Mouse (Mus musculus): ENCODE measurements at regions not wholly inside any gene's neighbourhood (a gene's known extent, or its start where the extent isn't known, plus 50 kb on each side); places are given as distances from the start of the nearest gene placed in this dataset.
A peak's percentile ranks its signal among the peaks of the same experiment; 100 is the strongest.

DNA sequence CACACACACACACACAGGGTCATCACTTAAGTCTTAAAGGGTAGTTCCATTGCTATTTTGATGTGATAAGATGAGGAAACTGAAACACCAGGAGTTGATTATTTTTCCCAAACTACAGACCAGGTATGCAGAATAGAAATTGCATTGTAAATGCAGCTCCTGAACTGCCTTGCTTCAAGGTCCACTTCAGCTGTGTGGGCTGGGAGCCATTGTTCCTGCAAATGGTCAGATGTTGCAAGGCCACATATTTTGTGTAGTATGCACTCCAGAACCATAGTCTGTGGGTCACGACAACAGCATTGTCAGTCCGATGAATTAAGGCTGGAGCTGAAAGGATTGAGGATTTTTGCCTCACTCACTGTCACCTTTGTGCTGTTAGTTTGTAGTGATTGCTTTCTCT, 592.4 kb upstream of the Tenm4 start:
- Histone ChIP-seq H3K27me3 (replicated peaks) (no peaks in the 10 kb centered on the region), H3K27ac (replicated peaks) (no peak overlapping the region), H3K36me3 (no peaks in the 10 kb centered on the region), H3K4me2 (no peak overlapping the region), H3K9me3 (replicated peaks) (no peaks in the 10 kb centered on the region), H3K4me3 (replicated peaks) (no peak overlapping the region), H3K4me1 (no peaks in the 10 kb centered on the region), H3K9ac (replicated peaks) (no peak overlapping the region)
- no peak for ATAC-seq (ENCODE audit: low FRiP score)
- 95% methylated on average over 2 of the region's 2 CpGs for WGBS

DNA sequence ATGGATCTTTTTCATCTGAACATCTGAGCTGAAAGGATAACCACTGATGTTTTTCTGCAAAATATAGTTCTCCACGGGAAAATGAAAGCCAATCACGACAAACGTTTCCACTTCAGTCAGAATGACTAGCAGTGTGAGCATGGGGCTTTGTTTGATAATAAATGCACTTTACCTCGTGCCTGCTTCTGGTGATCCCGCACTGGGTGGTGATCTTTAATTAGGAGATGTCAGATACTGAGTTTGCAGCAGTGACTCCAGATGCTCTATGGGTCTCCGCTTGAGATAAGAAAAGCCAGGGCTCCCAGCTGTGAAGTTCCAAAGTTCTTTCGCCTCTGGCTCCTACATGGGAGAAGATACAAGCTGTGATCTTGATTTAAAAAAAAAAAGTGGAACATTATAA, 589.7 kb upstream of the Tenm4 start:
- no peak overlapping the region for H3K27ac ChIP-seq (replicated peaks)
- no peaks in the 10 kb centered on the region for H3K4me1 ChIP-seq
- no peak overlapping the region for H3K4me3 ChIP-seq (replicated peaks)
- no peak for ATAC-seq (ENCODE audit: low FRiP score)
- no peaks in the 10 kb centered on the region for H3K27me3 ChIP-seq (replicated peaks)
- WGBS = 63% methylated on average over 7 of the region's 7 CpGs
- H3K4me2 ChIP-seq = no peak overlapping the region
- H3K9me3 ChIP-seq (replicated peaks) = no peaks in the 10 kb centered on the region
- H3K36me3 ChIP-seq = no peaks in the 10 kb centered on the region
- H3K9ac ChIP-seq (replicated peaks) = no peak overlapping the region

DNA sequence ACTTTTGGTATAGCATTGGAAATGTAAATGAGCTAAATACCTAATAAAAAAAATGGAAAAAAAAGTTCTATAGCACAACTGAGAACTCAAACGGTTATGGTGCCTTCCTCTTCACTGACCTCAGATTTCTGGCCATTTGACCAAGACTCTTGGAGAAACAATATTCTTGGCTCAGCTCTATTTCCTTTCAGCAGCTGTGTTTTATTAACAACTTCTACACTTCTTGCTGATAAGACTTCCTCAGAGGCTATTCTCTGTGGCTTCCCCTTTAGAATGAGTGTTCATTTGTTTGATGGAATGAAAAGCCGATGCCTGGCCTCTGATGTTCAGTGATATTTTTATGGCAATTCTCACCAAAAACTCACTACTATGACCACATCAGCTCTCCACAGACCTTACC, 572.7 kb upstream of the Tenm4 start:
- Histone ChIP-seq H3K36me3 (no peaks in the 10 kb centered on the region), H3K4me3 (replicated peaks) (no peak overlapping the region), H3K27me3 (replicated peaks) (no peaks in the 10 kb centered on the region), H3K4me2 (no peak overlapping the region), H3K9ac (replicated peaks) (no peak overlapping the region), H3K4me1 (no peaks in the 10 kb centered on the region), H3K27ac (replicated peaks) (no peak overlapping the region), H3K9me3 (replicated peaks) (no peaks in the 10 kb centered on the region)
- 88% methylated on average over 2 of the region's 2 CpGs for WGBS
- ATAC-seq (ENCODE audit: low FRiP score) = no peak

DNA sequence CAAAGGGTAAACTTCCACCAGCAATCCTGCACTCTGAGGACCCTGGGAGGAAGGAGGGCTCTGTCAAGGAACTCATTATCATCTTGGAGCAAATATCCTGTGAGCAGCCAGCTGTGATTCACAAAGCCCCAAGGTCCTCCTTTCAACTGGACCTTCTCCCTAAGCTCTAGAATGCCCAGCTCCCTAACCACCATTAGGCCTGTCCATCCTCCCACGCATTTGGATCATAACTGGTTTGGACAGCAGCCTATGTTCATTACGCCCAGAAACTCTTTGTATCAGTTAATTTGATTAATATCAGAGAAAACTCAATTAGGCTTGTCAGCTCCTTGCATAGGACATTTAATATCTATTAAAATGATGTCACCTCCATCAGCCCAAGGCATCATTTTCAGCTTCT, 557.3 kb upstream of the Tenm4 start:
- Histone ChIP-seq H3K27ac (replicated peaks) (no peak overlapping the region), H3K9me3 (replicated peaks) (no peaks in the 10 kb centered on the region), H3K4me2 (no peak overlapping the region), H3K4me3 (replicated peaks) (no peak overlapping the region), H3K4me1 (no peaks in the 10 kb centered on the region), H3K36me3 (no peaks in the 10 kb centered on the region), H3K9ac (replicated peaks) (no peak overlapping the region), H3K27me3 (replicated peaks) (no peaks in the 10 kb centered on the region)
- ATAC-seq (ENCODE audit: low FRiP score) = no peak
- 89% methylated on average over 2 of the region's 2 CpGs for WGBS

DNA sequence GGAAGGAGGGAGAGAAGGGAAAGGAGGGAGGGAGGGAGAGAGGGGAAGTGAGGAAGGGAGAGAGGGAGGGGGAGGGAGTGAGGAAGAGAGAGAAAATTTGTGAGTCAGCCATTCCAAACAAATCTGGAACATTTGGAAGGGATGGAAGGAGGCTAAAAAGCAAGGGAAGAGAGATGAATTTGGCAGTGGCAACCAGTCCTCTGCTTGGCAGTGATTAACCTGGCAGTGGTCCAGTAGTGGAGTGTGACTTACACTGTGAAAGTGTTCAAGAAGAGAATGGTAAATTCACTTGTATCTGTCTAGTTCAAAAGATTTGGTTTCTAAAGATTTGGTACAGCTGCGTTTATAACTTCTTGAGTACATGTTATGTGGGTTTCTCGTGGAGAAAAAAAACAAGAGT, 553.7 kb upstream of the Tenm4 start:
- H3K4me3 ChIP-seq (replicated peaks) = no peak overlapping the region
- no peak for ATAC-seq (ENCODE audit: low FRiP score)

DNA sequence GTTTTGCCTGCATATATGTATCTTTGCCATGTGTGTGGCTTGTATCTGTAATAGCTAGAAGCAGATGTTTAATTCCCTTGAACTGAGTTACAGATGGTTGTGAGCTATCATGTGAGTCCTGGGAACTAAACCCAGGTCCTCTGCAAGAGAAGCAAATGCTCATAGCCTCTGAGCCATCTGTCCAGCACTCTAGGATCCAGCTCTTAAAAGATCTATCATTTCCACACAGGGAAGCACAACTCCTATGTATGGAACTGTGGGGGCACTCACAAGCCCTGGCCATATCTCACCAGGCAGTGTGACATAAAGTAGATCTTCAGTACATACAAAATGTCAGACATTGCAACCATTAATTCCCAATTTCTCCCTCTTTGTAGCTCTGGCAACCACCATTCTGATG, 552.9 kb upstream of the Tenm4 start:
- Histone ChIP-seq H3K36me3 (no peaks in the 10 kb centered on the region), H3K27ac (replicated peaks) (no peak overlapping the region), H3K4me1 (no peaks in the 10 kb centered on the region), H3K4me3 (replicated peaks) (no peak overlapping the region), H3K4me2 (no peak overlapping the region), H3K27me3 (replicated peaks) (no peaks in the 10 kb centered on the region), H3K9ac (replicated peaks) (no peak overlapping the region), H3K9me3 (replicated peaks) (no peaks in the 10 kb centered on the region)
- ATAC-seq (ENCODE audit: low FRiP score) = no peak

More for the DNA sequence above, 553.7 kb upstream of the Tenm4 start:
- H3K27ac ChIP-seq (replicated peaks) = no peak overlapping the region
- H3K27me3 ChIP-seq (replicated peaks) = no peaks in the 10 kb centered on the region
- H3K9ac ChIP-seq (replicated peaks) = no peak overlapping the region
- no peaks in the 10 kb centered on the region for H3K4me1 ChIP-seq
- H3K4me2 ChIP-seq = no peak overlapping the region
- no peaks in the 10 kb centered on the region for H3K9me3 ChIP-seq (replicated peaks)
- WGBS = 74% methylated on average over 2 of the region's 2 CpGs
- no peaks in the 10 kb centered on the region for H3K36me3 ChIP-seq

DNA sequence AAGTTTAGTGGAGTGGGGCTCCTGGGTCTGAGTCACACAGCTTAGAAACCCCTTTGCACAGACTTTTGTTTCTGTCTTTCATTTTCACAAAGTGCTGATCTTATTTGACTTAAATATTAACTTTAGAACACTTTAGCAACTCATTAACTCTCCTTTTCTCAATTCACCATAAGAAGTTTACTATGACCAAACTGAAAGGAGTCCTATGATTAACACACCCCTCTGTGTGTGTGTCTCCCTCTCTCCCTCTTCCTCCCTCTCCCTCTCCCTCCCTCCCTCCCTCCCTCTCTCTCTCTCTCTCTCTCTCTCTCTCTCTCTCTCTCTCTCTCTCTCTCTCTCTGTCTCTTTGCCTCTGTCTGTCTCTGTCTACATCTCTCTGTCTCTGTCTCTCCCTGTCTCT, 551.0 kb upstream of the Tenm4 start:
- ATAC-seq (ENCODE audit: low FRiP score) = no peak
- Histone ChIP-seq H3K4me2 (no peak overlapping the region), H3K9me3 (replicated peaks) (no peaks in the 10 kb centered on the region), H3K27me3 (replicated peaks) (no peaks in the 10 kb centered on the region), H3K36me3 (no peaks in the 10 kb centered on the region), H3K4me1 (no peaks in the 10 kb centered on the region), H3K27ac (replicated peaks) (no peak overlapping the region), H3K4me3 (replicated peaks) (no peak overlapping the region), H3K9ac (replicated peaks) (no peak overlapping the region)

DNA sequence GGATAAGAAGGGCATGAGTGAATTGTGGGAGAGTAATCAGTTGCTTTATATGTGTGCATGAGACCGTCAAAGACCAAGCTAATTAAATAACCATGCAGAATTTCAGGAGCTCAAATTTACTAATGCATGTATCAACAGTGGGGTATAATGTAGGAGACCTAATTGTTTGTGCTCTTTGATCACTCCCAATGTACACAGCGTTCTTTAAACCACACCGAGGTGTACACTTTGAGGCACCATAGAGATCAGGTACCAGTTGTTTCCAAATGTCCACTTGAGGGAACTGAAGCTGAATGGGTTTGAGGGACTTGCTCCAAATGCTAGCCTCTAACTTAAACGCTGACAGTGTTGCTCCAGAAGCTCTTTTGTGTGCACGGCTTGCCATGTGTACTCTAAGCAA, 530.4 kb upstream of the Tenm4 start:
- ATAC-seq (ENCODE audit: low FRiP score) = no peak

DNA sequence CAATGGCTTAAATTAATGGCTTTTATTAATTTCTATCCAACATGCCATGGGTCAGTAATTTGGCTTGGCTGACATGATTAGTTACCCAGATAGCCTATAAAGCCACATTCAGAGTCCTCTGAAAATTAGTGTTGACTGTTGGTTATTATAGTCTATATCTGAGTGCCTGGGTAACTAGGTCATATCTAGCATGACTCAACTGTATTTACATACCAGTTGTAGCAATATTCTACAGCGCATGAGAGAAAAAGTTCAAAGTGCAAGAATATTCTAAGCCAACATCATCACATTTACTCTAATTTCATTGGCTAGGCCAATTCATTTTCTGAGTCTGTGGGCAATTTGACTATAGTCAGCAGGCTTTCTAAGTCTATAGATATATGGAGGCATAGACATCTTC, 496.7 kb upstream of the Tenm4 start:
- Histone ChIP-seq H3K4me3 (replicated peaks) (no peak overlapping the region), H3K9ac (replicated peaks) (no peak overlapping the region), H3K4me1 (no peaks in the 10 kb centered on the region), H3K4me2 (no peak overlapping the region), H3K27me3 (replicated peaks) (no peaks in the 10 kb centered on the region), H3K9me3 (replicated peaks) (no peaks in the 10 kb centered on the region), H3K36me3 (no peaks in the 10 kb centered on the region), H3K27ac (replicated peaks) (no peak overlapping the region)
- WGBS = 100% methylated on average over 1 of the region's 1 CpGs
- no peak for ATAC-seq (ENCODE audit: low FRiP score)

More for the DNA sequence above, 530.4 kb upstream of the Tenm4 start:
- Histone ChIP-seq H3K4me3 (replicated peaks) (no peak overlapping the region), H3K4me2 (no peak overlapping the region), H3K9me3 (replicated peaks) (no peaks in the 10 kb centered on the region), H3K27me3 (replicated peaks) (no peaks in the 10 kb centered on the region), H3K4me1 (no peaks in the 10 kb centered on the region), H3K9ac (replicated peaks) (no peak overlapping the region), H3K36me3 (no peaks in the 10 kb centered on the region), H3K27ac (replicated peaks) (no peak overlapping the region)
- WGBS = 88% methylated on average over 5 of the region's 5 CpGs

DNA sequence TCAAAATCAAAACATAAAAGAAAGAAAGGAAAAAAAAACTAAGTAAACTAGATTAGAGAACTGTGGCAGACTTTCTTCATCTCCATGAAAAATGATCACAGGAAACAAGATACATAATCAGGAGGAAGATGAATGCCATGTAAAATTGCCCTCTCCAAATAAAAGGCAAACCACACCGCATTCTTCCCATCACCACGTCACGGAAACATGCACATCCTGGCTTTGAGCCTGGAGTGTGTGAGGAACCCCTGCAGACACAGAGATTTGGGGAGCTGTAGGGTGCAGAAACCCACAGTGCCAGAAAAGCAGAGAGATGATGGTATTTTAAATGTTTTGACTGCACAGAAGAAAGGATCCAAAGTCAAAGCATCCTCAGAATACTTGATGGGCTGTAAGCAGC, 488.5 kb upstream of the Tenm4 start:
- no peak overlapping the region for H3K9ac ChIP-seq (replicated peaks)
- no peak for ATAC-seq (ENCODE audit: low FRiP score)
- no peak overlapping the region for H3K4me3 ChIP-seq (replicated peaks)
- no peaks in the 10 kb centered on the region for H3K9me3 ChIP-seq (replicated peaks)
- H3K4me2 ChIP-seq = no peak overlapping the region
- H3K27me3 ChIP-seq (replicated peaks) = no peaks in the 10 kb centered on the region; the same call in 1 of the 2 replicates
- WGBS = 73% methylated on average over 3 of the region's 3 CpGs
- no peaks in the 10 kb centered on the region for H3K4me1 ChIP-seq
- no peaks in the 10 kb centered on the region for H3K36me3 ChIP-seq
- no peak overlapping the region for H3K27ac ChIP-seq (replicated peaks)

DNA sequence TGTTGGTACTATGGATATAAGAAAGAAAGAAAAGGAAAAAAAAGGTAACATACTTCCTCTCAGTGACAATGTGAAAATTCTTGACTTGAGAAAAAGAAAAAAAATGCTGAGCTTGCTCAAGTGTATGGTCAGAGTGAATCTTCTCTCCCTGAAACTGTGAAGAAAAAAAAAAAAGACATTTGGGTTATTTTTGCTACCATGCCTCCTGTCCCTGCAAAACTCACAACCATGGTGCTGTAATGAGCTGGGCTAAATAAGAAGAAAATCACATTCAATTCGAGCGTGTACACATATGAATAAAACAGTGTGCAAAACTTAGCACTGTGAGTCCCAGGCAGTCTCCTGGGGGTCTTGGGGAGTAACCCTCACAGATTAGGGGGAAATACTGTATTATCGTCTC, 483.3 kb upstream of the Tenm4 start:
- no peaks in the 10 kb centered on the region for H3K9me3 ChIP-seq (replicated peaks)
- H3K36me3 ChIP-seq = no peaks in the 10 kb centered on the region
- H3K4me3 ChIP-seq (replicated peaks) = no peak overlapping the region
- H3K4me1 ChIP-seq = peaks cover 16% of the 10 kb centered on the region
- H3K4me2 ChIP-seq = peak overlapping the region; percentile 58; the same call in 1 of the 2 replicates
- H3K9ac ChIP-seq (replicated peaks) = no peak overlapping the region
- ATAC-seq (ENCODE audit: low FRiP score) = no peak
- WGBS = 44% methylated on average over 3 of the region's 3 CpGs
- H3K27me3 ChIP-seq (replicated peaks) = no peaks in the 10 kb centered on the region; the same call in 1 of the 2 replicates
- H3K27ac ChIP-seq (replicated peaks) = no peak overlapping the region

DNA sequence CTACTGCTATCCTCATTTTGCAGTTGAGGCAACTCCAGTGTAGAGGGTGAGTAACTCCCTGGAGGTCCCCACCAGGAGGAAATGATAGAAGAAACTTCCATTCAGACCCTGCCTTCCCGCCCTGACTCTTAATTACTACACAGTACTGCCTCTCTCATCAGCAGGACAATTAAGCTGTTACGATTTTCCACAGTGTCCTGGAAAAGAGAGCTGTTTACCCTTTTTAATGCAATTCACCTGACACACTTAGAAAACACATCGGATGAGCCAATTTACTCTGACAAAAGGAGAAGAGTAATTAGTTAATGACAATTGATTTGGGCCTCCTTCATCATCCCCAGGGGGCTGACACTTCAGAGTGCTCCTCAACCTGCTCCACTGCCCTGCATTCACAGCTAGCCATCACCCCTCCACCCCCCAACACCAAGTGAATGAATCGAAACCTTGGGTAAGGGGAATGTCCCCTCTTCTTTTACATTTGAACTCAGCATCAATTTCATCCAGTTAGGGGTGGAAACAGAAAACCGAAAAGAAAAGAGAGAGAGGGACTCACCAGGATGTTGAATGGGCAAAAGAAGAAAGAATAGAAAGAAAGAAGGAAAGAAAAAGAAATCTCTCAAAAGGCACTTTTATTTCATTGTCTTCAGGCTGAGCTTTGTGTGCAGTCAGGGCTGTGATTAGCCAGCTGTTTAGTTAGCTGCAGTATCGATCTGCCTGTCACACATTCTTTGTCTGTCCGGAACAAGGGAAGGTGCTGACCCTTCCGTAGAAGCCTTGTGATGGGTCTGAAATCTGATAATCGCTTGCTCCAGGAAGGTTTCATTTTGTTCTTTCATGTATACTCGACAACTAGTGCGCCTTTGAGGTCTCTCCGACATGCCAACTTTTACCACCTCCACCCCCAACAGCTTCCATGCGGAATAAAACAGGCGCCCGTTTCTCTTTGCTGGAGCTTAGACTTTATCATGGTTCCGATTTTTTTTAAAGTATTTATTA, 482.6 kb upstream of the Tenm4 start:
- Histone ChIP-seq H3K4me3 (replicated peaks) (peak overlapping the region; percentile 33), H3K27me3 (replicated peaks) (no peaks in the 10 kb centered on the region; the same call in 1 of the 2 replicates), H3K4me1 (peaks cover 16% of the 10 kb centered on the region), H3K36me3 (no peaks in the 10 kb centered on the region), H3K9me3 (replicated peaks) (no peaks in the 10 kb centered on the region), H3K27ac (replicated peaks) (no peak overlapping the region), H3K9ac (replicated peaks) (peak overlapping the region; percentile 28; the same call in 1 of the 2 replicates), H3K4me2 (peak overlapping the region; percentile 58)
- 5% methylated on average over 16 of the region's 16 CpGs for WGBS
- peak; percentile 72; the same call in 1 of the 2 replicates for ATAC-seq (ENCODE audit: low FRiP score)
